Mouse (Mus musculus): ENCODE data around the gene 4833439L19Rik. TPM values are rescaled to one million over a fixed set of nuclear protein-coding genes. Genes with fewer than 3 reads are reported as not detected.
A peak's percentile ranks its signal among the peaks of the same experiment; 100 is the strongest.
"Not testable (repeated sequence)": the region's sequence is repeated elsewhere in the genome, so short reads cannot be mapped to it uniquely, and the experiment has no call there.

Gene 4833439L19Rik
- total RNA-seq (2021): 100 to 1,000 TPM; 151 to 172 TPM

GRCm38 (mm10) chr13:54565201-54565581 is at the start of gene 4833439L19Rik:
TSS of gene 4833439L19Rik (minus strand) at chr13:54565435.
- DNase-seq (ENCODE audit: extremely low spot score in 1 of 2, low spot score in 1 of 2): peak; percentile 89 to 92

GRCm38 (mm10) chr13:54613141-54613540 is 47.9 kb upstream of the 4833439L19Rik start:
- DNase-seq (ENCODE audit: extremely low spot score in 1 of 2, low spot score in 1 of 2): not testable (repeated sequence)

GRCm38 (mm10) chr13:54610972-54611754 is 45.9 kb upstream of the 4833439L19Rik start, which contains the start of gene Cltb:
TSS of gene Cltb (minus strand) at chr13:54611344.
- DNase-seq (ENCODE audit: extremely low spot score in 1 of 2, low spot score in 1 of 2): peak; percentile 92 to 95

- DNase-seq (ENCODE audit: extremely low spot score in 1 of 2, low spot score in 1 of 2): no peak
Observed at GRCm38 (mm10) chr13:54610613-54610971, 45.4 kb upstream of the 4833439L19Rik start.

- DNase-seq (ENCODE audit: extremely low spot score in 1 of 2, low spot score in 1 of 2): no peak
Observed at GRCm38 (mm10) chr13:54609301-54609700, 44.1 kb upstream of the 4833439L19Rik start.

DNA sequence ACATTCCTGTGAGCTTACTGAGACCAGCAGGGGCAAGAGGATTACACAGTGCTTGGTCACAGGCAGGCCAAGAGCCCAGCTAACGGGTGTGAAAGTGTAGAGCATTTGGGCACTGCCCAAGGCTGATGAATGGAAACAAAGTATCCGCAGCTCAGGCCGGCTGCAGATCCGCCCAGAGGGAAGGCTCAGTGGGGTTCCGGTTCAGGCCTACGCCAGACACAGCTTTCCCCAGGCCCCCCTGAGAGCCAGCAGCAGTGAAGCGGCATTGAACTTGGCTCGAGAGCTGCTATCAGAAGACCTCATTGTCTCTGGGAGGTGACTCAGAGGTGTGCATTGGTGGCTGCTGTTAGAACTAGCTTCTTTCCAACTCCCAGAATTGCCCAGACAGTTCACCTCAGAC is 43.4 kb upstream of the 4833439L19Rik start:
- DNase-seq (ENCODE audit: extremely low spot score in 1 of 2, low spot score in 1 of 2): no peak

DNA sequence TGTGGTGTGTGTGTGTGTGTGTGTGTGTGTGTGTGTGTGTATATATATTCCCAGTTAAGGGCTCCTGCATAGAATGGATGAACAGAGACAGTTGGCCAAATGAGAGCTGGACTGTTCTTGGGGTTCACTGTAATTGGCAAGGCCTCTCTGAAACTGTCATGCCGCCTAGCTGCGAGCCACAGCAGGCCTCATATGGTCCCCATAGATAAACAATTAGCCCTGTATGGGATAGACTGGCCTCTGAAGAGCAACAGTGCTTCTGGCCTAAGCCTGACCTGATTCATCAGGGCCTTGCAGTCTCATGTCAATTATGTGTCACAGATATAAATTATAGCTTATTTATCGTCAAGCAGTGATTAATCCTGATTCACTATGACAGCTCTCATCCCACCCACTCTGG is 42.8 kb upstream of the 4833439L19Rik start:
- no peak for DNase-seq (ENCODE audit: extremely low spot score in 1 of 2, low spot score in 1 of 2)

GRCm38 (mm10) chr13:54607204-54607603 is 42.0 kb upstream of the 4833439L19Rik start:
- no peak for DNase-seq (ENCODE audit: extremely low spot score in 1 of 2, low spot score in 1 of 2)

- no peak for DNase-seq (ENCODE audit: extremely low spot score in 1 of 2, low spot score in 1 of 2)
Observed at GRCm38 (mm10) chr13:54605426-54605825, 40.2 kb upstream of the 4833439L19Rik start.

GRCm38 (mm10) chr13:54604221-54604620 is 39.0 kb upstream of the 4833439L19Rik start:
- DNase-seq (ENCODE audit: extremely low spot score in 1 of 2, low spot score in 1 of 2): no peak

DNA sequence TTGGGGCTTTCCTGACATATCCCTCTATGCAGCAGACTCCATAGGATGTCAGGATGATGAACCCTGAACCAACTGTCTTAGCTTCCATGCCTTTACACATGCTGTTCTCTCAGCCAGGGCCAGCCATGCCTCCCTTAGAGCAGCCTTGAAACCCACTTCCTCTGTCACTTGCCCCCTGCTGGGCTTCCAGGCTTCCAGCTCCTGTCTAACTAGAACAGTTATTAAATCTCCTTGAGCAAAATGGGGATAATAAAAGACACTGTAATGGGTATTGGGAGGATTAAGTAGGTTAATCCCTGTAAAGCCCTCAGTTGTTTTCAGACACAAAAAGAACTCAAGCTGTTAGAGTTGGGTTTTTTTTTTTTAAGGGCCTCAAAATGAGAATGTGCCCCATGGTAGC is 38.3 kb upstream of the 4833439L19Rik start:
- DNase-seq (ENCODE audit: extremely low spot score in 1 of 2, low spot score in 1 of 2): no peak

GRCm38 (mm10) chr13:54602639-54603111 is 37.4 kb upstream of the 4833439L19Rik start:
- DNase-seq (ENCODE audit: extremely low spot score in 1 of 2, low spot score in 1 of 2): no peak

GRCm38 (mm10) chr13:54598622-54599143 is 33.4 kb upstream of the 4833439L19Rik start:
- no peak for DNase-seq (ENCODE audit: extremely low spot score in 1 of 2, low spot score in 1 of 2)

- DNase-seq (ENCODE audit: extremely low spot score in 1 of 2, low spot score in 1 of 2): no peak
Observed at GRCm38 (mm10) chr13:54596870-54597269, 31.6 kb upstream of the 4833439L19Rik start.

- no peak for DNase-seq (ENCODE audit: extremely low spot score in 1 of 2, low spot score in 1 of 2)
Observed at GRCm38 (mm10) chr13:54596107-54596690, 31.0 kb upstream of the 4833439L19Rik start.

- DNase-seq (ENCODE audit: extremely low spot score in 1 of 2, low spot score in 1 of 2): no peak
Observed at GRCm38 (mm10) chr13:54593617-54594016, 28.4 kb upstream of the 4833439L19Rik start.

- no peak for DNase-seq (ENCODE audit: extremely low spot score in 1 of 2, low spot score in 1 of 2)
Observed at GRCm38 (mm10) chr13:54591776-54592356, 26.6 kb upstream of the 4833439L19Rik start.

DNA sequence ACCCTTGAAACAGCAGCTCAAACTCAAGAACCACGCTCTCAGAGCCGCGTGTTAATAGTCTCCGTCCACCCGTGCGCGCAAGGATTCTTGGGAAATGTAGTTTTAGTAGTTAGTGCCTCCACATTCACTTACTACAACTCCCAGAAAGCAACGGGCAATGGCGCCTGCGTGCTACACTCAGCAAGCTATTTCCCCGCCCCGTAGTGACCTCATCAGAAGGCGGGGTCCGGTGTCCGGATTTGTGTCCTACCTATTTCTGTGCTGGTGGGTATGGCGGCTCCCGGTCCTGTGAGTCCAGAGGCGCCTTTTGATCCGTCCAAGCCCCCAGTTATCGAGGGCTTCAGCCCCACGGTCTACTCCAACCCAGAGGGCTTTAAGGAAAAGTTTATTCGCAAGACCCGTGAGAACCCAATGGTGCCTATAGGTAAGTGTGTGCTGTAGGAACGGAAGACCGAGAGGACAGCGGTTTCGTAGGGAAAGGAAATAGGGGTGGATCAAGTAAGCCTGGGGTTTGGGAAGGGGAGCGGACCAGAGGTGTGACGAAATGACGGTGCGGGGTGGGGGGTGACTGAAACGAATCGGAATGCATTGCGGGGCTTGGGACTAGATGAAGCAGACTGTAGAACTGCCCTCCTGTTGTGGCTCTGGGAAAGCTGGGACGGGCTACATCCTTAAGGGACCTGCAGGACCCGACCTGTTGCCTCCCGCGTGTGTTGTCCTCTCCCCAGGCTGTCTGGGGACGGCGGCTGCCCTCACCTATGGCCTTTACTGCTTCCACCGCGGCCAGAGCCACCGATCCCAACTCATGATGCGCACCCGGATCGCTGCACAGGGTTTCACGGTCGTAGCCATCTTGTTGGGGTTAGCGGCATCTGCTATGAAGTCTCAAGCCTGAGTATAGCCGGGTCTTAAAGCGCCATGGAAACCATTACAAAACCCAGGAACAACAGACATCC is 25.0 kb upstream of the 4833439L19Rik start, which contains the start of the genes Nop16 and Higd2a:
Nop16 (minus strand) TSS at position 95 of the 956 bp plus-strand sequence.
Higd2a (plus strand) TSS at position 212 of the 956 bp plus-strand sequence.
- peak; percentile 79 to 88 for DNase-seq (ENCODE audit: extremely low spot score in 1 of 2, low spot score in 1 of 2)

- DNase-seq (ENCODE audit: extremely low spot score in 1 of 2, low spot score in 1 of 2): no peak
Observed at GRCm38 (mm10) chr13:54589414-54589995, 24.3 kb upstream of the 4833439L19Rik start.

Measured in layer of hippocampus, postnatal 25 days (tissue).